Mouse (Mus musculus): ENCODE measurements around the gene Spef1. TPM values are rescaled to one million over a fixed set of nuclear protein-coding genes. Genes with fewer than 3 reads are reported as not detected.
A peak's percentile ranks its signal among the peaks of the same experiment; 100 is the strongest.

Gene Spef1
- total RNA-seq, 2 experiments from 2014 or later = 8.5 to 8.9 TPM

DNA sequence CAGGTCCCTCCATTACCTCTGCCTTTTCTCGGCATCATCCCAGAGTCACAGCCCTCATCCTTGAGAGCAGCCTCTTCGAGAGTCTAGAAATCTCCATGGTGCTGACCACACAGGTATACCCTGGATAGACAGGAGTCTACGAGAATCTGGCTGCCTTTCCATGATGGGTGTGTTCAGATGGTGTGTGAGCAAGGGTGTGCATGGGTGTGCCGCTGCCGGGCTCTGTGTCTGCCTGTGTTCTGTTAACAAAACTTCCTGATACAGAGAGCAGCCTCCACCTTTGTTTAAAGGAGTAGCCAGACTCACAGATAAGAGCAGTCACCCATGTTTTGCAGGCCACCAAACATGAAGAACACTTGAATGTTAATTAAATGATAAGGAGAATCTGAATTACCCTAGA is 57.2 kb downstream of the Spef1 start:
- H3K27ac ChIP-seq = peak overlapping the region; percentile 46; the same call in 1 of the 2 replicates
- TF ChIP-seq CTCF (conservative IDR thresholded peaks at IDR 0.05) = no peak
- DNase-seq (ENCODE audit: low spot score in 2 of 2) = no peak
- H3K4me3 ChIP-seq = no peak overlapping the region

DNA sequence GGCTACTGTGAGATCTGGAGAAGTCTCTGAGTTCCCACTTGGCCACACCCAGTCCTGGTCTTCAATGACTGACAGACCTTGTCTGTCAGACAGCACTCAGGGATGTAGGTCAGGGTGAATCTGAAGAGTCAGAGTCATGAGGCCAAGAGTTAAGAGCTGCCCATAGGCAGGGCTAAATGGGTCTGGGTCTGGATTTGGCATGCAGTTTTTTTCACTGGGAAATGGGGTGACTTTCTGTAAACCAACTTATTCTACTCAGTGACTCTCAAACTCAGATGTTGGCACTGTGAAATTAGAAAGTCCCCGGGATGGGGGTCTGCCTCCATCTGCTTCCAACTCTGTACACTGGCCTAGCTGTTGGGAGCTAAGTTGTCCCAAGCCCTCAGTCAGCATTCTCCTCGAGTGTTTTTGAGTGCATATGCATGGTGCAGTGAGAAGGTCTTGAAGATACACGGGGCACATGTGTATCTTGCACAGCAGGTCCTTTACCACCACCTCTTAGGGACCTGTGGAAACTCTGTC is 58.4 kb downstream of the Spef1 start:
- H3K27ac ChIP-seq = peak overlapping the region; percentile 46; the same call in 1 of the 2 replicates
- no peak overlapping the region; the same call in 1 of the 2 replicates for H3K4me3 ChIP-seq
- DNase-seq (ENCODE audit: low spot score in 2 of 2) = no peak
- TF ChIP-seq CTCF (conservative IDR thresholded peaks at IDR 0.05) = no peak

- no peak for DNase-seq (ENCODE audit: low spot score in 2 of 2)
- Histone ChIP-seq H3K27ac (peak overlapping the region; percentile 73), H3K4me3 (peak overlapping the region; percentile 47; the same call in 1 of the 2 replicates)
- TF ChIP-seq CTCF (conservative IDR thresholded peaks at IDR 0.05) = no peak
These were observed 58.9 kb downstream of the Spef1 start for GRCm38 (mm10) chr2:131128211-131128610.

GRCm38 (mm10) chr2:131127161-131127730 is 59.8 kb downstream of the Spef1 start, which contains the start of gene Hspa12b:
Gene Hspa12b, plus strand, starts transcription at chr2:131127280.
- TF ChIP-seq CTCF (conservative IDR thresholded peaks at IDR 0.05) = no peak
- Histone ChIP-seq H3K27ac (peak within 1 kb of the TSS; percentile 73), H3K4me3 (peak within 1 kb of the TSS; percentile 47)
- DNase-seq (ENCODE audit: low spot score in 2 of 2) = no peak

DNA sequence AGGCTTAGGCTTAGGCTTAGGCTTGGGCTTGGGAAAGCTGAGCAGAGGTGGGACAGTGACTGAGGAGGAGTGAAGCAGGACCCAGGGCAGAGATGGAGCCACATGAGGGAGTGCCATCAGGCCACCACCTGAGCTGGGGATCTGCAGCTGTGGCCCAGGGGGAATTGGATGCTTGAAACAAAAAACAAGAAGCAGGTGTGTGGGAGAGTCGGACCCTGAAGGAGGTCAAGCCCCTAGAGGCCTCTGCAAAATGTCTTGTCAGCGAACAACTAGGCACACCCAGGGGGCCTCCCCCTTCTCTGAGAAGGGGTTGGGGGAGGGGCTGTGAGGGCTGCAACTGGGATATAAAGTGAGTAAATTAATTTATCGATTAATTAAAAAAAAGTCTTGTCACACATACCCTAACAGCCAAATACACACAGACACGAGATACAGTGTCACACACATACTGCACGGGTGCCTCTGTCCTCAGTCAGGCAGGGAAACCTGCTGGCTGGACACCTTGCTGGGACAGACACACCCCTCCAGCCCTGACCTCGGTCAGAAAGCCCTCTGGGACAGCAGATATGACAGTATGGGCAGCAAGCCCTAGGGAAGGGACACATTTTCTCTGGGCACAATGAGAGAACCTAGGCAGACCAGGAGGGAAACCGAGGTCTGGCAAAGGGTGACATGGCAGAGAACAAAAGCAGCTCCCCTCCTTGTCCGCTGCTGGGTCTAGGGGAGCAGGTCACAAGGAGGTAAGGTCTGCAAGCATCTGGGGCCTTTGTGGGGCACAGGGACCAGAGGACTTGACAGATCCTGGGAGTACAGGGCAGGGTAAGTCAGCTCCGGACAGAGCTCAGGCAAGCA is 60.9 kb downstream of the Spef1 start:
- Histone ChIP-seq H3K27ac (peak overlapping the region; percentile 24), H3K4me3 (no peak overlapping the region)
- DNase-seq (ENCODE audit: low spot score in 2 of 2) = no peak
- no peak for TF ChIP-seq CTCF (conservative IDR thresholded peaks at IDR 0.05)

DNA sequence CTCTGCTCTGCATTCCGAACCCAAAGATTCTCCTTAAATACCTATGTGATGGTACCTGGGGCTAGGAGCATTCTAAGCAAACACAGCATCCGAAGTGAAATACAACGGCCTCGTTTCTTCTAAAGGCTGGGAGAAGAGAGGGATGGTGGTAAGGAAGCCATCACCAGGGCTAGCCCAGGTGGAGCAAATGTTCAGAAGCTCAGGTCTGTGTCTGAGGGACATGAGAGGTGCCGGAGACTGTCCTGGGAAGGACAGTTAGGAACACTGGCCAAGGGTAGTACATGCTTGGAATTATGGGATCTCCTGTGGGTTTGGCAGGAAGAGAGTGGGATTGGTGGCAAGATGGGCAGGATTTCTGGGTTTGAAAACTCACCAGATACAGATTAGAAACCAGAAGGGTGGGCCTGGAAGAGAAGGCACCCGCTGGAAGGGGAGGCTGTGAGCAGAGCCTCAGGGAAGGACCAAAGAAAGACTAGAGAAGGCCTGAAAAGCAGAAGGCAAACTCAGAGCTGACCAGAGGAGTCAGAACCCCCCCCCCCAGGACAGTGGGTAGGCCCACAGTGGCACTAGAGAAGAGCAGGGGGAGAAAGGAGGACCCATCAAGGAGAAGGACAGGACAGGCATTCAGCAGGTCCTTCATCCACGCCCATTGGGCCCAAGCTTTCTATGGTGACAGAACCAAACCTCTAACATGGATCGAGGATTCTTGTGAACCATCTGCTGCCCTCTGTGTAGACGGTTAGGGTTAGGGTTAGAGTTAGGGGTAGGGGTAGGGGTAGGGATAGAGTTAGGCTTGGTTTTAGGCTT is 61.7 kb downstream of the Spef1 start:
- H3K4me3 ChIP-seq = no peak overlapping the region
- H3K27ac ChIP-seq = no peak overlapping the region
- no peak for DNase-seq (ENCODE audit: low spot score in 2 of 2)
- no peak for TF ChIP-seq CTCF (conservative IDR thresholded peaks at IDR 0.05)

DNA sequence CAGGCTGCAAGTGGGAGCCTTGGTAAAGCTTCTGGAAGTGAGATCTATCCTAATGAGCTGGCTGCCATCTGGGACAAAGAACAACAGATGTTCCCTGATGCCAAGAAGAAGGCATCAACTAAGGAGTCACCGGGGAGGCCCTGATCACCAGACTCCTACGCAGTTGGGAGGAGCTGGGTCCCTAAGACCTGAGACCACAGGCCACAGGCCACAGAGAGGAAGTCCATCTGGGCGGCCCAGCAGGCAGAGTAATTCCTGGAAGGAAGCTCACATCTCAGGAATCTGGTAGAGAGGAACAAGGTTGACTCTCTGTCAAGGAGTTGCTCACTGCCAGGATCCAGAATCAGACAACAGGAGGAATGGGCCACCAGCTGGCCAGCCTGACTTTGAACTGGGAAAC is 62.9 kb downstream of the Spef1 start:
- H3K4me3 ChIP-seq = no peak overlapping the region
- no peak for TF ChIP-seq CTCF (conservative IDR thresholded peaks at IDR 0.05)
- H3K27ac ChIP-seq = peak overlapping the region; percentile 18; the same call in 1 of the 2 replicates
- peak; percentile 41 to 55 for DNase-seq (ENCODE audit: low spot score in 2 of 2)

Other genes starting within 250 kb of the Spef1 start
- 10 to 100 TPM; 62.8 to 64.0 TPM for gene Gfra4, start 144.2 kb downstream of the Spef1 start, total RNA-seq (2021)
- under 1 TPM; 0.59 to 0.76 TPM for gene Adam33, start 123.5 kb downstream of the Spef1 start, total RNA-seq (2021)
- gene Siglec1, start 100.5 kb downstream of the Spef1 start, total RNA-seq (2021) = under 1 TPM; 0.20 to 0.46 TPM
- gene Hspa12b, start 60.0 kb downstream of the Spef1 start, total RNA-seq (2021) = 1 to 10 TPM; 9.1 to 9.5 TPM
- gene Gm11037, start 53.8 kb downstream of the Spef1 start, total RNA-seq (2021) = not detected
- 10 to 100 TPM; 46.0 to 46.7 TPM for gene 1700037H04Rik, start 27.2 kb downstream of the Spef1 start, total RNA-seq (2021)
- 10 to 100 TPM; 72.3 to 78.8 TPM for gene Cenpb, start 7.2 kb downstream of the Spef1 start, total RNA-seq (2021)
- gene Cdc25b, start 333 bp downstream of the Spef1 start, total RNA-seq (2021) = 10 to 100 TPM; 23.4 to 25.5 TPM
- gene Ap5s1, start 19.8 kb upstream of the Spef1 start, total RNA-seq (2021) = 10 to 100 TPM; 20.9 to 26.0 TPM
- gene Mavs, start 46.8 kb upstream of the Spef1 start, total RNA-seq (2021) = 1 to 10 TPM; 6.8 to 7.4 TPM
- 10 to 100 TPM; 56.5 to 60.2 TPM for gene Pank2, start 75.2 kb upstream of the Spef1 start, total RNA-seq (2021)
- 10 to 100 TPM; 29.3 to 31.1 TPM for gene Rnf24, start 165.6 kb upstream of the Spef1 start, total RNA-seq (2021)

All from layer of hippocampus, adult 2 months (tissue).